Mouse (Mus musculus): ENCODE data around the gene Ice2.

- TF ChIP-seq TCF12 (IDR thresholded peaks at IDR 0.05; ENCODE audit: low read depth, low read length) (no peak), CTCF (IDR thresholded peaks at IDR 0.05 in 2 of 3, conservative IDR thresholded peaks at IDR 0.05 in 1 of 3; ENCODE audit: control insufficient read depth in 1 of 3, insufficient read depth in 1 of 3, low read depth in 2 of 3, low read length in 3 of 3, poor library complexity in 1 of 3, severe bottlenecking in 1 of 3) (no peak), ZNF384 (IDR thresholded peaks at IDR 0.05; ENCODE audit: low read depth, low read length) (no peak), E2F4 (IDR thresholded peaks at IDR 0.05; ENCODE audit: borderline replicate concordance, low read depth, low read length) (no peak), KAT2A (conservative IDR thresholded peaks at IDR 0.05; ENCODE audit: low read depth, low read length) (no peak)
Observed at GRCm38 (mm10) chr9:69457747-69458625, 60.3 kb downstream of the Ice2 start.

All from MEL (cell line).